Mouse (Mus musculus) ES-Bruce4 (cell line): ENCODE data around the gene Rpa2. TPM values are rescaled to one million over a fixed set of nuclear protein-coding genes. Genes with fewer than 3 reads are reported as not detected.
A peak's percentile ranks its signal among the peaks of the same experiment; 100 is the strongest.

ENCODE experiments used
- H3K27ac ChIP-seq: 2 replicates; pipeline ENCODE4 v1.5.1; 2012; ENCODE audit warnings: low read length, inconsistent platforms; ENCODE audit not compliant: insufficient read depth
- H3K27me3 ChIP-seq: 2 replicates; pipeline ENCODE4 v1.6.1; 2012; ENCODE audit warnings: mild to moderate bottlenecking, low read length, inconsistent platforms; ENCODE audit not compliant: control insufficient read depth, poor library complexity, insufficient read depth, severe bottlenecking
- H3K36me3 ChIP-seq: 2 replicates; pipeline ENCODE4 v1.6.1; 2012; ENCODE audit warnings: inconsistent platforms, mild to moderate bottlenecking, low read length, moderate library complexity; ENCODE audit not compliant: control insufficient read depth, poor library complexity, insufficient read depth, severe bottlenecking
- H3K4me1 ChIP-seq: one replicate; pipeline ENCODE4 v1.8.1; 2011; ENCODE audit warnings: low read length; ENCODE audit not compliant: control insufficient read depth, insufficient read depth
- H3K4me3 ChIP-seq: 2 replicates; pipeline ENCODE4 v1.5.1; 2011; ENCODE audit warnings: low read depth, mild to moderate bottlenecking, low read length
- H3K9ac ChIP-seq: 2 replicates; pipeline ENCODE4 v1.6.1; 2012; ENCODE audit warnings: low read depth, mild to moderate bottlenecking, inconsistent platforms; ENCODE audit not compliant: poor library complexity, severe bottlenecking
- H3K9me3 ChIP-seq: replicated peaks from 2 replicates; pipeline ENCODE4 v1.6.1; 2012; ENCODE audit warnings: mild to moderate bottlenecking, low read length, inconsistent platforms; ENCODE audit not compliant: control insufficient read depth, poor library complexity, insufficient read depth, severe bottlenecking
- CTCF ChIP-seq: IDR thresholded peaks from one replicate; pipeline ENCODE4 v1.8.1; 2011; ENCODE audit warnings: low read depth, low read length
- EP300 ChIP-seq: IDR thresholded peaks from 2 replicates; pipeline ENCODE4 v1.6.1; 2011; ENCODE audit warnings: low read depth, low read length; ENCODE audit not compliant: insufficient read depth
- POLR2A ChIP-seq: IDR thresholded peaks from one replicate; pipeline ENCODE4 v1.8.1; 2011; ENCODE audit warnings: low read length; ENCODE audit not compliant: insufficient read depth
- polyA plus RNA-seq: library from polyadenylated mRNA; stranded (reverse); fragments of >200 nt; gene quantifications from 2 replicates; pipeline ENCODE4 v1.2.4, GENCODE M21; 2011; ENCODE audit warnings: low read depth; ENCODE audit not compliant: missing spikeins, insufficient read depth, insufficient read length

The Rpa2 gene
- 78.2 and 78.7 TPM in 2 replicates for polyA plus RNA-seq

DNA sequence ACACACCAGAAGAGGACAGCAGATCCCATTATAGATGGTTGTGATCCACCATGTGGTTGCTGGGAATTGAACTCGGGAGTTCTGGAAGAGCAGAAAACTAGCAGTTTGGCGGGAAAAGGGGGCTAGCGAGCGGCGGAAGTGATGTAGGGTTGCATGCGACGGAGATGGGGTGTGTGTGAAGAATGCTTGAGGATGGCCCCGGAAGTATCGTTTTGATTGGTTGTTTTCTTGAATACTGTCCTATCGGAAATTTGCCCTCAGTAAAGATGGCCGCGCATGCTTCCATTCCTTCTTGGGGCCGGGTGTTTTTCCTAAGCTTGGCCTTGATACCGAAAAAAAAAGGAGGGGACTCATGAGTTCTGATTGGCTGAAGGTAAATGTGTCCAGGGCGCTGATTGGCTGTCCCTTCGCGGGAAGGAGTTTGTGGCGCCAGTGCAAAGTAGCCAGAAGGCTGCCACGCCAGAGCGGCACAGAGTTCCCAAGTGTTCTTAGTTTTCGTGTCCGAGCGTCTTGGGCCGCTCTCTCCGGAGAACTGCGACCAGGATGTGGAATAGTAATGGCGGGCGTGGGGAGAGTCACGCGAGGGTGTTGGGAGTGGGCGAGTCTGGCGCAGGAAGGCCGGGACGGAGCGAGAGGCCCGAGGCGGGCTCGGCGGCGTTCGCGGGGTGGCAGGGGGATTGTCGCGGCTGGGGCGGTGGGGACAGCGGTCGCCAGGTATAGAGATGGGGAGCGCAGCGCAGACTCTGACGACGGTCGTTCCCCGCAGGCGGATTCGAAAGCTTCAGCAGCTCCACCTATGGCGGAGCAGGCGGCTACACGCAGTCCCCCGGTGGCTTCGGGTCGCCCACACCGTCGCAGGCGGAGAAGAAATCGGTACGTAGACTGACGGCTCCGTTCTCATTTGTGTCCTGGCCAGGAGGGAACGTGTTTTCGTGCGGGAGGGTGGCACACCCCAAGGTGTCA lies at the start of gene Rpa2:
TSS of gene Rpa2 (plus strand) at position 419 of the 963 bp plus-strand sequence.
- Histone ChIP-seq H3K27ac (0 out of 2 replicates have a peak within 1 kb of the TSS, but pooled peaks have one; percentile 9), H3K9ac (peak within 1 kb of the TSS; percentile 92), H3K4me3 (peak within 1 kb of the TSS; percentile 94), H3K9me3 (no peaks in the 10 kb centered on the region), H3K36me3 (peaks cover 31% of the 10 kb centered on the region), H3K27me3 (no peaks in the 10 kb centered on the region), H3K4me1 (no peaks in the 10 kb centered on the region)
- TF ChIP-seq POLR2A, result peak; percentile 50
- TF ChIP-seq EP300, result no peak

GRCm38 (mm10) chr4:132728233-132728632 lies 39.9 kb upstream of the Rpa2 start:
- H3K27ac ChIP-seq, result no peak overlapping the region
- no peak for TF ChIP-seq CTCF
- no peak for TF ChIP-seq EP300
- TF ChIP-seq POLR2A, result no peak
- peaks cover 6% of the 10 kb centered on the region; the same call in 1 of the 2 replicates for H3K36me3 ChIP-seq
- H3K9me3 ChIP-seq, result no peaks in the 10 kb centered on the region
- H3K4me1 ChIP-seq, result peaks cover 5% of the 10 kb centered on the region
- H3K27me3 ChIP-seq, result no peaks in the 10 kb centered on the region
- H3K9ac ChIP-seq, result no peak overlapping the region
- no peak overlapping the region for H3K4me3 ChIP-seq

DNA sequence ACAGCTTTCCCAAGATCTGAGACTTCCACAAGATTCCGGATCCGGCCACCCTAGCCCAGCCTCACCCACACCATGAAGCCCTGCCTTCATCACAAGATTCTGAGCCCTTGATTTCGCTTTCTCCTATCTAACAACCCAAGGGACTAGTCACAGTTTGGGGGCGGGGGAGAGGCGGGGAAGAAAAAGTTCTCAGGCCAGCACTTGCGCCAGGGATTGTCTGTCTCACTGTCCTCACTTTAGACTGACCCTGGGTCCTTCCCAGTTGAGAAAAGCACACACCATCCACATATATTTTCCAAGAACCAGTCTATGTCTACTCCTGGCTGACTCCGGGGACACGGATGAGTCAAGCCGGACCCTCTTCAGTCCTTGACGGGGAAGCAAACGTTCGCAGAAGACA lies 36.5 kb upstream of the Rpa2 start:
- Histone ChIP-seq H3K4me3 (peak overlapping the region; percentile 74), H3K27ac (no peak overlapping the region), H3K9ac (peak overlapping the region; percentile 22), H3K27me3 (no peaks in the 10 kb centered on the region), H3K36me3 (peaks cover 6% of the 10 kb centered on the region; the same call in 1 of the 2 replicates), H3K4me1 (peaks cover 5% of the 10 kb centered on the region), H3K9me3 (no peaks in the 10 kb centered on the region)
- TF ChIP-seq EP300 (no peak), POLR2A (no peak), CTCF (no peak)

DNA sequence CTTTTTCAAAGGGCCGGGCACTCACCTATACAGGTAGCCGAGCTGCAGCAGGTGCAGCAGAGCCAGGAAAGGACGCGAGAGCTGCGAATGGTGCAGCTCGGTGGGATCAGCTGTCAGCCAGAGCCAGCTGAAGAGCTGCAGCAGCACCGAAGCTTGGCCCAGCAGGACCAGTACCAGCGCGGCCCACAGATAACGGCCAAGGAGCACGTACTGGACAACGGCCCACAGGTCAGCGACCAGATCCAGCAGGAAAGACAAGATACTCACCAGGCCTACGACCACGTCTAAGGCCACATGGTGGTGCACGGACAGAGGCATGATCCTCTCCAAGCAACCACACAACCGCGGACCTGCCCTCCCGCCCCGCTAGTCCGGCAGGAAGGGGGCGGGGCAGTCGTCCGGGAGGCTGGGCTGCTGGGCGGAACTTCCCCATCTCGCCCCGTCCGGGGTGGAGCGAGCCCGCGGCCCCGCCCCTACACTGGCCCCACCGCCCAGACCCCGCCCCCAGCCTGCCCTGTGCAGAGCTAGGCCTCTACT lies 35.9 kb upstream of the Rpa2 start, which contains the start of gene Xkr8:
TSS of gene Xkr8 (minus strand) at position 399 of the 537 bp plus-strand sequence.
- Histone ChIP-seq H3K4me1 (peaks cover 5% of the 10 kb centered on the region), H3K27me3 (no peaks in the 10 kb centered on the region), H3K36me3 (0 out of 2 replicates have a peak, but pooled peaks cover 6% of the 10 kb centered on the region), H3K4me3 (peak within 1 kb of the TSS; percentile 74), H3K9ac (peak within 1 kb of the TSS; percentile 72), H3K9me3 (no peaks in the 10 kb centered on the region), H3K27ac (peak within 1 kb of the TSS; percentile 62)
- TF ChIP-seq CTCF, result no peak
- TF ChIP-seq EP300, result no peak
- TF ChIP-seq POLR2A, result peak; percentile 48

- Histone ChIP-seq H3K27ac (peak overlapping the region; percentile 62), H3K27me3 (no peaks in the 10 kb centered on the region), H3K36me3 (no peaks in the 10 kb centered on the region), H3K9me3 (no peaks in the 10 kb centered on the region), H3K4me1 (peaks cover 5% of the 10 kb centered on the region), H3K4me3 (peak overlapping the region; percentile 67), H3K9ac (peak overlapping the region; percentile 72)
- TF ChIP-seq POLR2A, result no peak
- TF ChIP-seq EP300, result no peak
- peak; percentile 32 for TF ChIP-seq CTCF
These were observed 34.9 kb upstream of the Rpa2 start for GRCm38 (mm10) chr4:132733071-132733770.
